In the genomic region with DNA sequence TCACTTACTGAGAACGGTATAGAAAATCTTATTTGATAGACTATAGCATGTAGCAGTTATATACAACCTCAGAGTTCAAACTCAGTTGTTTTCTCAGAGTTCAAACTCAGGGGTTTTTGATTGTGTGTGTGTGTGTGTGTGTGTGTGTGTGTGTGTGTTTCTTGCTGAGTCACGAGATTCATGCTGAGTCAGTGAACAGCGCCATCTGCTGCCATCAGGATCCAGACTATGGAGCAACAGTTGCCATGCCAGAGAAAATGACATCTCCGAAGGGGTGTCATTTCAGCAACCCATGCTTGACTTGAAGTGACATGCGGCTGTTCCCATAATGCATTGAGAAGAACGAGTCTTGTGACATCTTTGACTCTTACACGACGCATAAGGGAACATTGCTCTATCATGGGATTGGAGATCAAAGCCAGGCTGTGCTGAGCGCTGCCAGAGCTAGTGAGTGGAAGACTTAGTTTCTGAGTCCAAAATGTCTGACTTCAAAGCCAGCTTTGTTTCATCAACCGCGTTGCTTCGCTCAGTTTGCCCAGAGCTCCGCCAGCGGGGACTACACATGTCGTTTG, we compare ENCODE assay signal across 13 mouse cellular contexts. TPM values are rescaled to one million over a fixed set of nuclear protein-coding genes. Genes with fewer than 3 reads are reported as not detected.
A peak's percentile ranks its signal among the peaks of the same experiment; 100 is the strongest.
DNase-seq lines count a peak whose midpoint lies in the region.
"Had no signal": no experiment of that assay in that cellular context is flagged by ENCODE, and none has a peak within 500 bp of the region (broad histone marks: within the 10 kb centered on the region; RNA-seq: fewer than 3 reads in every experiment).

No protein-coding gene starts in this region.

- intact Hi-C loops in heart, postnatal 25 days (cut with DNase I) = no loop called here

- DNase-seq in layer of hippocampus, postnatal 10 days (ENCODE audit: low spot score in 2 of 2) = peak; percentile 15 to 18
- DNase-seq in layer of hippocampus, postnatal 36 days = no peak
- DNase-seq in ES-CJ7 (ENCODE audit: low read depth, low spot score) (peak; percentile 53), R1 (ENCODE audit: low read depth, low spot score) (peak; percentile 57)
- peak; percentile 14 for DNase-seq in heart, postnatal 25 days (ENCODE audit: low spot score)
- no peak for DNase-seq in kidney, postnatal 25 days
- DNase-seq in right cerebral cortex, postnatal 25 days = no peak
- DNase-seq: adrenal gland, postnatal 10 days; cerebellum, adult 11 months; left cerebral cortex, postnatal 4 days; lung, adult 18-20 months; lung, postnatal 4 days; thymus, postnatal 25 days had no signal

RNA-seq across cellular contexts. Expression of gene Tars, which starts 37.3 kb away (rescaled TPM):
- total RNA-seq in layer of hippocampus, postnatal 10 days (2021) = 10 to 100 TPM; 40.6 to 46.4 TPM
- total RNA-seq in layer of hippocampus, postnatal 36 days (2021) = 10 to 100 TPM; 33.9 to 44.3 TPM
- total RNA-seq in heart, postnatal 25 days (2021) = 10 to 100 TPM; 22.5 to 25.1 TPM

Comparison
In these comparisons a context has a peak if more than half of its experiments do, and no peak if none do; other contexts are left out.
1. DNase-seq: peak in layer of hippocampus, postnatal 10 days (2 of 2), ES-CJ7 (single experiment), R1 (single experiment) and heart, postnatal 25 days (single experiment); none in layer of hippocampus, postnatal 36 days (0 of 2), kidney, postnatal 25 days (0 of 2) and right cerebral cortex, postnatal 25 days (single experiment).